Mouse (Mus musculus): ENCODE results near the gene Cenpc1.

Cenpc1 gene

GRCm38 (mm10) chr5:85996545-85997510, 68.6 kb downstream of the Cenpc1 start:
- in situ Hi-C loops (cut with MboI): no loop called here

- in situ Hi-C loops (cut with MboI): no loop called here
Measured at GRCm38 (mm10) chr5:85994551-85994950, 70.8 kb downstream of the Cenpc1 start.

- in situ Hi-C loops (cut with MboI): no loop called here
Measured at GRCm38 (mm10) chr5:85992805-85993721, 72.3 kb downstream of the Cenpc1 start.

- in situ Hi-C loops (cut with MboI): no loop called here
Measured at GRCm38 (mm10) chr5:85992055-85992454, 73.3 kb downstream of the Cenpc1 start.

- in situ Hi-C loops (cut with MboI): no loop called here
Measured at GRCm38 (mm10) chr5:85987516-85987863, 77.9 kb downstream of the Cenpc1 start.

GRCm38 (mm10) chr5:85986734-85987515, 78.5 kb downstream of the Cenpc1 start:
- in situ Hi-C loops (cut with MboI): no loop called here

- in situ Hi-C loops (cut with MboI): no loop called here
Measured at GRCm38 (mm10) chr5:85977646-85978426, 87.5 kb downstream of the Cenpc1 start.

- in situ Hi-C loops (cut with MboI): no loop called here
Measured at GRCm38 (mm10) chr5:85962791-85963190, 102.6 kb downstream of the Cenpc1 start.

Measured in mature B cell (primary cell).